In genomic region chr17:56185281-56186141, GRCm38 (mm10) we compare ENCODE assay signal across 7 mouse cellular contexts. TPM values are rescaled to one million over a fixed set of nuclear protein-coding genes. Genes with fewer than 3 reads are reported as not detected.
A peak's percentile ranks its signal among the peaks of the same experiment; 100 is the strongest.
DNase-seq lines count a peak whose midpoint lies in the region; ATAC-seq and TF ChIP-seq lines count a peak whose summit lies in the region.

No protein-coding gene starts in this region.

- no peak overlapping the region for H3K4me2 ChIP-seq in CH12.LX (ENCODE audit: insufficient read depth, low read depth, poor library complexity, severe bottlenecking)
- H3K4me2 ChIP-seq in forebrain, embryonic 15.5 days (replicated peaks), result no peak overlapping the region
- no peak overlapping the region; the same call in 1 of the 2 replicates for H3K4me2 ChIP-seq in midbrain, embryonic 14.5 days (ENCODE audit: low read length)

- H3K36me3 ChIP-seq in CH12.LX (replicated peaks in 1 of 2; ENCODE audit: control insufficient read depth in 1 of 2, insufficient read depth in 1 of 2, low read length in 1 of 2), result peaks cover 52 to 77% of the 10 kb centered on the region in 2 experiments
- peaks cover 49% of the 10 kb centered on the region for H3K36me3 ChIP-seq in forebrain, embryonic 15.5 days
- peaks cover 63% of the 10 kb centered on the region for H3K36me3 ChIP-seq in hindbrain, embryonic 10.5 days
- H3K36me3 ChIP-seq in midbrain, embryonic 14.5 days (ENCODE audit: control insufficient read depth, insufficient read depth, low read length), result peaks cover 57% of the 10 kb centered on the region

- no peaks in the 10 kb centered on the region for H3K9me3 ChIP-seq in CH12.LX (replicated peaks; ENCODE audit: low read length)
- no peaks in the 10 kb centered on the region for H3K9me3 ChIP-seq in forebrain, embryonic 15.5 days
- H3K9me3 ChIP-seq in hindbrain, embryonic 10.5 days, result no peaks in the 10 kb centered on the region
- H3K9me3 ChIP-seq in midbrain, embryonic 14.5 days (ENCODE audit: control insufficient read depth, low read length), result no peaks in the 10 kb centered on the region

- no peak overlapping the region for H3K27ac ChIP-seq in CH12.LX (ENCODE audit: insufficient read depth, low read depth)
- H3K27ac ChIP-seq in forebrain, embryonic 15.5 days (replicated peaks), result peak overlapping the region; percentile 25
- peak overlapping the region; percentile 87 for H3K27ac ChIP-seq in hindbrain, embryonic 10.5 days
- peak overlapping the region; percentile 70 for H3K27ac ChIP-seq in midbrain, embryonic 14.5 days (replicated peaks; ENCODE audit: low read depth, low read length)

- no peak overlapping the region for H3K9ac ChIP-seq in CH12.LX (ENCODE audit: insufficient read depth, low read depth)
- no peak overlapping the region for H3K9ac ChIP-seq in forebrain, embryonic 15.5 days (replicated peaks)
- no peak overlapping the region for H3K9ac ChIP-seq in midbrain, embryonic 14.5 days (replicated peaks; ENCODE audit: low read length)

- TF ChIP-seq EP300 in CH12.LX (IDR thresholded peaks at IDR 0.05; ENCODE audit: low read length), result no peak

- no peaks in the 10 kb centered on the region for H3K27me3 ChIP-seq in CH12.LX (replicated peaks)
- H3K27me3 ChIP-seq in forebrain, embryonic 15.5 days, result no peaks in the 10 kb centered on the region
- H3K27me3 ChIP-seq in hindbrain, embryonic 10.5 days (ENCODE audit: insufficient read depth, poor library complexity, severe bottlenecking), result no peaks in the 10 kb centered on the region
- no peaks in the 10 kb centered on the region for H3K27me3 ChIP-seq in midbrain, embryonic 14.5 days (ENCODE audit: control insufficient read depth, insufficient read depth, low read length)

- peaks cover 17% of the 10 kb centered on the region for H3K79me2 ChIP-seq in CH12.LX (replicated peaks; ENCODE audit: control insufficient read depth, extremely low read depth, insufficient read depth, poor library complexity, severe bottlenecking)

- no peak for TF ChIP-seq RAD21 in CH12.LX (IDR thresholded peaks at IDR 0.05; ENCODE audit: low read depth, low read length)

- ATAC-seq in forebrain, embryonic 15.5 days (replicated peaks), result no peak
- no peak for ATAC-seq in midbrain, embryonic 14.5 days (ENCODE audit: low FRiP score, low TSS enrichment)
- ATAC-seq in CD4-positive, CD25-positive, alpha-beta regulatory T cell, adult 4 months, result no peak

- WGBS in forebrain, embryonic 15.5 days, result 48% methylated on average over 11 of the region's 11 CpGs
- 41% methylated on average over 11 of the region's 11 CpGs for WGBS in hindbrain, embryonic 10.5 days
- 36% methylated on average over 11 of the region's 11 CpGs for WGBS in midbrain, embryonic 14.5 days

- in situ Hi-C loops in CH12.LX (cut with MboI; ENCODE audit: low pct_ligation_motif_present, low pct_unique_long_range_greater_than_20kb, low sequenced_read_pairs), result no loop called here

- no peak for TF ChIP-seq CTCF in CH12.LX (conservative IDR thresholded peaks at IDR 0.05 in 1 of 2, IDR thresholded peaks at IDR 0.05 in 1 of 2; ENCODE audit: low read depth in 2 of 2, low read length in 2 of 2)

- DNase-seq in CH12.LX (ENCODE audit: extremely low read depth) (no peak), R1 (ENCODE audit: low read depth, low spot score) (peak; percentile 66)
- DNase-seq in hindbrain, embryonic 10.5 days (ENCODE audit: low spot score), result peak; percentile 46
- DNase-seq in layer of hippocampus, postnatal 14 days (ENCODE audit: low spot score in 2 of 2), result peak; percentile 45 to 62
- DNase-seq in midbrain, embryonic 14.5 days, result peak; percentile 54

- peaks cover 8 to 30% of the 10 kb centered on the region in 2 experiments for H3K4me1 ChIP-seq in CH12.LX (ENCODE audit: control insufficient read depth in 1 of 2, insufficient read depth in 2 of 2)
- H3K4me1 ChIP-seq in forebrain, embryonic 15.5 days, result peaks cover 12% of the 10 kb centered on the region
- H3K4me1 ChIP-seq in hindbrain, embryonic 10.5 days (replicated peaks), result peaks cover 40% of the 10 kb centered on the region
- peaks cover 13% of the 10 kb centered on the region for H3K4me1 ChIP-seq in midbrain, embryonic 14.5 days (ENCODE audit: control insufficient read depth, insufficient read depth, low read length)

- TF ChIP-seq POLR2A in CH12.LX (IDR thresholded peaks at IDR 0.05; ENCODE audit: low read depth, low read length), result no peak

- no peak overlapping the region for H3K4me3 ChIP-seq in CH12.LX (replicated peaks in 1 of 3; ENCODE audit: low read depth in 2 of 3, low read length in 2 of 3, poor library complexity in 1 of 3)
- no peak overlapping the region for H3K4me3 ChIP-seq in forebrain, embryonic 15.5 days
- peak overlapping the region; percentile 21 for H3K4me3 ChIP-seq in hindbrain, embryonic 10.5 days
- no peak overlapping the region for H3K4me3 ChIP-seq in midbrain, embryonic 14.5 days (replicated peaks; ENCODE audit: low read depth, low read length)

- dilution Hi-C loops in CH12.LX (cut with MboI; ENCODE audit: extremely low pct_ligation_motif_present, extremely low pct_unique_long_range_greater_than_20kb, low sequenced_read_pairs), result no loop called here

TF ChIP-seq in CH12.LX, 34 proteins besides CTCF, POLR2A, EP300 and RAD21:
- TF ChIP-seq POLR2AphosphoS2 (IDR thresholded peaks at IDR 0.05; ENCODE audit: low read depth, low read length) (peak; percentile 53; the same call in 1 of the 2 replicates), JUND (conservative IDR thresholded peaks at IDR 0.05; ENCODE audit: low read depth, low read length) (no peak), MEF2A (IDR thresholded peaks at IDR 0.05; ENCODE audit: borderline replicate concordance, low read depth, low read length) (no peak), ZNF384 (IDR thresholded peaks at IDR 0.05; ENCODE audit: low read depth, low read length) (peak; percentile 55), ZMIZ1 (IDR thresholded peaks at IDR 0.05; ENCODE audit: low read depth, low read length) (no peak)

RNA-seq across cellular contexts. Expression of gene Mydgf, which starts 1.8 kb away (rescaled TPM):
- total RNA-seq in CH12.LX (2012; rRNA removed) (101 and 106 TPM in 2 replicates), CH12.LX (2014; rRNA removed) (85.0 and 85.5 TPM in 2 replicates)
- 61.1 and 76.0 TPM in 2 replicates for polyA plus RNA-seq in CH12.LX (2012; ENCODE audit: insufficient read length, low read depth)
- polyA plus RNA-seq in forebrain, embryonic 15.5 days (2015; fragmentation: Nextera tagmentation; extraction: Ambion mirVana), result 59.7 and 63.2 TPM in 2 replicates
- 70.5 and 80.6 TPM in 2 replicates for polyA plus RNA-seq in hindbrain, embryonic 10.5 days (2016; fragmentation: Nextera tagmentation; extraction: Ambion mirVana)
- total RNA-seq in layer of hippocampus, postnatal 14 days (2021), result 10 to 100 TPM; 43.3 to 46.0 TPM
- polyA plus RNA-seq in midbrain, embryonic 14.5 days (2014; fragmentation: Nextera tagmentation; extraction: Ambion mirVana), result 55.1 and 57.5 TPM in 2 replicates
- polyA plus RNA-seq in CD4-positive, CD25-positive, alpha-beta regulatory T cell, adult 4 months (2017; shearing (Covaris generic)), result 10 to 100 TPM; 58.9 to 59.6 TPM

RNA-seq across cellular contexts. Expression of gene Tnfaip8l1, which starts 23.2 kb away (rescaled TPM):
- total RNA-seq in CH12.LX (2012; rRNA removed) (1.9 and 2.4 TPM in 2 replicates), CH12.LX (2014; rRNA removed) (2.0 and 2.6 TPM in 2 replicates)
- 1.6 and 1.9 TPM in 2 replicates for polyA plus RNA-seq in CH12.LX (2012; ENCODE audit: insufficient read length, low read depth)
- polyA plus RNA-seq in forebrain, embryonic 15.5 days (2015; fragmentation: Nextera tagmentation; extraction: Ambion mirVana), result 9.0 and 10.0 TPM in 2 replicates
- polyA plus RNA-seq in hindbrain, embryonic 10.5 days (2016; fragmentation: Nextera tagmentation; extraction: Ambion mirVana), result 10.4 and 11.8 TPM in 2 replicates
- 1 to 10 TPM; 6.2 to 6.6 TPM for total RNA-seq in layer of hippocampus, postnatal 14 days (2021)
- 8.5 and 10.5 TPM in 2 replicates for polyA plus RNA-seq in midbrain, embryonic 14.5 days (2014; fragmentation: Nextera tagmentation; extraction: Ambion mirVana)
- polyA plus RNA-seq in CD4-positive, CD25-positive, alpha-beta regulatory T cell, adult 4 months (2017; shearing (Covaris generic)), result 10 to 100 TPM; 30.3 to 43.4 TPM

RNA-seq across cellular contexts. Expression of gene Dpp9, which starts 33.2 kb away (rescaled TPM):
- total RNA-seq in CH12.LX (2012; rRNA removed), result 23.0 and 23.5 TPM in 2 replicates
- total RNA-seq in CH12.LX (2014; rRNA removed), result 13.5 and 13.8 TPM in 2 replicates
- 34.9 and 37.9 TPM in 2 replicates for polyA plus RNA-seq in CH12.LX (2012; ENCODE audit: insufficient read length, low read depth)
- polyA plus RNA-seq in forebrain, embryonic 15.5 days (2015; fragmentation: Nextera tagmentation; extraction: Ambion mirVana), result 30.7 and 31.2 TPM in 2 replicates
- polyA plus RNA-seq in hindbrain, embryonic 10.5 days (2016; fragmentation: Nextera tagmentation; extraction: Ambion mirVana), result 43.0 and 52.3 TPM in 2 replicates
- 10 to 100 TPM; 49.4 to 52.4 TPM for total RNA-seq in layer of hippocampus, postnatal 14 days (2021)
- polyA plus RNA-seq in midbrain, embryonic 14.5 days (2014; fragmentation: Nextera tagmentation; extraction: Ambion mirVana), result 22.3 and 26.7 TPM in 2 replicates
- polyA plus RNA-seq in CD4-positive, CD25-positive, alpha-beta regulatory T cell, adult 4 months (2017; shearing (Covaris generic)), result 10 to 100 TPM; 17.8 to 21.0 TPM

RNA-seq across cellular contexts. Expression of gene Sema6b, which starts 45.4 kb away (rescaled TPM):
- 1.5 and 2.2 TPM in 2 replicates for total RNA-seq in CH12.LX (2012; rRNA removed)
- total RNA-seq in CH12.LX (2014; rRNA removed), result 0.71 and 0.78 TPM in 2 replicates
- polyA plus RNA-seq in CH12.LX (2012; ENCODE audit: insufficient read length, low read depth), result 1.3 TPM in 2 replicates
- polyA plus RNA-seq in forebrain, embryonic 15.5 days (2015; fragmentation: Nextera tagmentation; extraction: Ambion mirVana), result 13.6 and 14.2 TPM in 2 replicates
- polyA plus RNA-seq in hindbrain, embryonic 10.5 days (2016; fragmentation: Nextera tagmentation; extraction: Ambion mirVana), result 2.3 and 3.8 TPM in 2 replicates
- total RNA-seq in layer of hippocampus, postnatal 14 days (2021), result 100 to 1,000 TPM; 140 to 142 TPM
- polyA plus RNA-seq in midbrain, embryonic 14.5 days (2014; fragmentation: Nextera tagmentation; extraction: Ambion mirVana), result 16.4 and 18.2 TPM in 2 replicates
- not detected for polyA plus RNA-seq in CD4-positive, CD25-positive, alpha-beta regulatory T cell, adult 4 months (2017; shearing (Covaris generic))
